Mouse (Mus musculus) layer of hippocampus, postnatal 25 days (tissue): Measurements from ENCODE around the gene Gm28551. TPM values are rescaled to one million over a fixed set of nuclear protein-coding genes. Genes with fewer than 3 reads are reported as not detected.
"Not testable (repeated sequence)": the region's sequence is repeated elsewhere in the genome, so short reads cannot be mapped to it uniquely, and the experiment has no call there.

Experiments used
- DNase-seq, 2 experiments: peaks; one replicate each; pipeline ENCODE4 v3.0.0; 2022; ENCODE audit warnings: mixed read lengths in 2 of 2, low spot score in 1 of 2; ENCODE audit errors: extremely low spot score in 1 of 2
- total RNA-seq, 2 experiments: library from RNA; stranded (reverse); gene quantifications; 2 replicates each; pipeline ENCODE4 v1.2.3; 2021

The Gm28551 gene
- not detected for total RNA-seq

GRCm38 (mm10) chr1:53352327-53353261 is at the start of gene Gm28551, which contains the start of the genes Asdurf and Asnsd1:
Gene Gm28551 (minus strand): TSS chr1:53352667.
Gene Asdurf (minus strand): TSS chr1:53352619.
Gene Asnsd1 (minus strand): TSS chr1:53352752.
- peak; percentile 91 to 95 for DNase-seq

GRCm38 (mm10) chr1:53393936-53394760 is 41.7 kb upstream of the Gm28551 start:
- not testable (repeated sequence) for DNase-seq

GRCm38 (mm10) chr1:53388762-53389161 is 36.3 kb upstream of the Gm28551 start:
- DNase-seq = no peak

- no peak for DNase-seq
These were observed 31.7 kb upstream of the Gm28551 start for GRCm38 (mm10) chr1:53384085-53384688.

GRCm38 (mm10) chr1:53377731-53378130 is 25.3 kb upstream of the Gm28551 start:
- DNase-seq = no peak

GRCm38 (mm10) chr1:53375965-53376364 is 23.5 kb upstream of the Gm28551 start:
- DNase-seq = not testable (repeated sequence)

GRCm38 (mm10) chr1:53358988-53359387 is 6.5 kb upstream of the Gm28551 start:
- DNase-seq = no peak

- DNase-seq = no peak
These were observed 11.4 kb downstream of the Gm28551 start for GRCm38 (mm10) chr1:53341071-53341470.

GRCm38 (mm10) chr1:53337403-53337802 is 15.1 kb downstream of the Gm28551 start:
- DNase-seq = not testable (repeated sequence)

GRCm38 (mm10) chr1:53335465-53335864 is 17.0 kb downstream of the Gm28551 start:
- DNase-seq = no peak

GRCm38 (mm10) chr1:53333527-53333926 is 18.9 kb downstream of the Gm28551 start:
- DNase-seq = not testable (repeated sequence)

GRCm38 (mm10) chr1:53324827-53325494 is 27.5 kb downstream of the Gm28551 start:
- no peak for DNase-seq

- DNase-seq = no peak
These were observed 28.2 kb downstream of the Gm28551 start for GRCm38 (mm10) chr1:53324277-53324676.

- DNase-seq = no peak
These were observed 29.2 kb downstream of the Gm28551 start for GRCm38 (mm10) chr1:53323254-53323653.

GRCm38 (mm10) chr1:53321662-53322344 is 30.7 kb downstream of the Gm28551 start:
- no peak for DNase-seq

GRCm38 (mm10) chr1:53312989-53313967 is 39.2 kb downstream of the Gm28551 start, which contains the start of gene Osgepl1:
Gene Osgepl1 (plus strand): TSS chr1:53313624.
- DNase-seq = peak; percentile 69 to 81

GRCm38 (mm10) chr1:53300506-53300905 is 52.0 kb downstream of the Gm28551 start:
- DNase-seq = no peak
